Mouse (Mus musculus) right cerebral cortex, adult 18-20 months (tissue): Measurements from ENCODE around the gene Ube2m.
"Not testable (repeated sequence)": the region's sequence is repeated elsewhere in the genome, so short reads cannot be mapped to it uniquely, and the experiment has no call there.

Experiments
- DNase-seq: peaks from one replicate; pipeline ENCODE4 v3.0.0; 2022; ENCODE audit warnings: mixed read lengths

Gene Ube2m

DNA sequence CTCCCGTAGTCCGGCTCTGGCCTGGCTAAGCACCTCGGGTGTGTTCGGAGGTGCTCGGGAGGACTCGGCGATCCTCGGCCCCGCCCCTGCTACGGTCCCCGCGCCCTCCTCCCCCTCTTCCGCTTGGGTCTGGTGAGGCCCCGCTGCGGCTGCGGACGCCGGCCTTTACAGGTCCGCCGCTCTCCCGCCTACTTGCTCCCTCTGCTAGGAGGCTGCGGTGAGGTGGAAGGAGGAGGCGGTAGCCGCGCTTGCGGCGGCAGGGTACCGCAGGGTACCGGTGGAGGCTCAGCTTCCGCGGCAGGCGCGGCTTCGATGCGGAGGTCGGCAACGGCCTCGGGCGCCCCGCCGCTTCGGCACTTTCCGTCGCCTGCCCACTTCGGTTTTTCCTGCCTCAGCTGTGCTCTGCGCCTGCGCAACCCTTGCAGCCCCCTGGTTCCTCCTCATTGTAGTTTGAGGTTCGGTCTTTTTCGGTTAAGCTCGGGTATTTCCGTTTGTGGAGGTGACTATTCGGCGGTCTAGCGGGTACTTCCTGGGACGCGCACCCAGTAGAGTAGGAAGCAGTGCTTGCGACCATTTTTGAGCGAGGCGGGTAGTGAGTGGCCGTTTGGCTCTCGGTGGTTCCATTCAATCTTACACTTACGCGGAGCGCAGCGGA is at the start of gene Ube2m:
Gene Ube2m (minus strand): TSS at position 375 of the 655 bp plus-strand sequence.
- DNase-seq, result peak; percentile 99

DNA sequence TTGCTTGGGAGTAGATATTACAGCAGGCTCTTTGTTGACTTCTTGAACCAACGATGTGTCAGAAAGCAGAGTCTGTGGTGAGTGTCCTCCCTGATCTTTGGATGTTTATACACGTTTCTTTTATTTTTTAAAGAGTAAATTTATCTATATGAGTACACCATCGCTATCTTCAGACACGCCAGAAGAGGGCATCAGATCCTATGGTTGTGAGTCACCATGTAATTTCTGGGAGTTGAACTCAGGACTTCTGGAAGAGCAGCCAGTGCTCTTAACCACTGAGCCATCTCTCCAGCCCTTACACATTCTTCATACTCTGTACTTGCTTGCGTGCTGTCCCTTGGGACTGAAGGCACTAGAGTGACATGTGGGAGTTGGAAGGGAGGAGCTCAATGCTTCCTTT is 34.2 kb upstream of the Ube2m start:
- no peak for DNase-seq

DNA sequence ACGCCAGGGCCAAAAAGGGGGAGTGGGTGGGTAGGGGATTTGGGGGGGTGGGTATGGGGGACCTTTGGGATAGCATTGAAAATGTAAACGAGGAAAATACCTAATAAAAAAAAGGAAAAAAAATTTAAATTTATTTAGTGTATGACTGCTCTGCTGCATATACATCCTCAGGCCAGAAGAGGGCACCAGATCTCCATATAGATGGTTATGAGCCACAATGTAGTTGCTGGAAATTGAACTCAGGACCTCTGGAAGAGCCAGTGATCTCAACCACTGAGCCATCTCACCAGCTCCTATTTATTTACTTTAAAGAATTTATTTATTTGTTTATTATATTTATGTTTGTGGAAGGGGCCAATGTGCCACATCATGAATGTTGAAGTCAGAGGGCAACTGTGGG is 25.3 kb upstream of the Ube2m start:
- not testable (repeated sequence) for DNase-seq

DNA sequence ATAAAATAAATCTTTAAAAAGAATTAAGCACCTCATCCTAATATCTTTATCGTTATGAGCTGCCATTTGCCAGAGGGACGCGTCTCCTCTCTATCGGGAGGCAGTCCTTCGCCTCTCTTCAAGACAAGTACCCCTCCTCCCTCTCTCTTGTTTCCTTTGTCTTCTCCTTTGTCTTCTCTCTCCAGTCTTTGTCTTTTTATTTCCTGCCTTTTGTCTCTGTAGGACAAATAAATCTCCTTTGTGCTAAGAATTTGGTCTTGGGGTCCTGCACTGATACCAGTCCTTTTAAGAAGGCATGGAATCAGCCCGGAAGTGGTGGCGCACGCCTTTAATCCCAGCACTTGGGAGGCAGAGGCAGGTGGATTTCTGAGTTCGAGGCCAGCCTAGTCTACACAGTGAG is 21.5 kb upstream of the Ube2m start:
- DNase-seq, result no peak

DNA sequence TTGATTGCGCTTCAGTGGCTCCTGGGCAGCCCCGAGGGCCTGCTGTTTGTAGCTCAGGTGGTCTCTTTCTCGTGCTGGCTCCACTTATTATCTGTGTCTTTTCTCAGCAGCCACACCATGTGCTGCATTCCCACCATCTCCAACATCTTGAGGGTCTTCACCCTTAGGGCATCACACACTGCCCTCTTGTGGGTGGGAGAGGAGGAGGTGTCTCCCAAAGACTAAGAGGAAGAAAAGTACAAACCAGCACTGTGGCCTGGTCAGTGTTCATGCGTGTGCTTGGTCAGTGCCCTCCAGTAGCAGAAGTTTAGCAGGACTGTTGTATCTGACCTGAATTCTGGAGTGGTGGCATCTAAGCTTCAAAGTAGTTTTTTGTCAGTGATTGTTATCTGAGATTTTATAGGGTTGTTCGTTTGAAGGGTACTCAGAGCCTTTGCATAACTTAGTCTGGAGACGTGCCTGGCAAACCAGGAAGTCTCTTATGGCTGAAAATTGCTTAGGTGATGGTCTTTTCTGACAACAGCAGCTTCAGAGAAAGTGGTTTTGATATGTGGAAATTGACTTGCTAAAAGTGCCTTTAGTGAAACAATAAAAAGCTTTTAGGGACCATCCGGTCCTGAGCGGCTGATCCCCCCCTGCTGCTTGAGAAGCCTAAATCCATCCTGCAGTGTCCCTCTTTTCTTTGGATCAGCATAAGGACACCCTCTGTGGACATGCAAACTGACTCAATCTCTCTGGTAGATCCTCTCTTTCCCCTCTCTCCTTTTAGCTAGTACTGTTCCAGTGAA is 19.0 kb upstream of the Ube2m start:
- DNase-seq, result no peak

DNA sequence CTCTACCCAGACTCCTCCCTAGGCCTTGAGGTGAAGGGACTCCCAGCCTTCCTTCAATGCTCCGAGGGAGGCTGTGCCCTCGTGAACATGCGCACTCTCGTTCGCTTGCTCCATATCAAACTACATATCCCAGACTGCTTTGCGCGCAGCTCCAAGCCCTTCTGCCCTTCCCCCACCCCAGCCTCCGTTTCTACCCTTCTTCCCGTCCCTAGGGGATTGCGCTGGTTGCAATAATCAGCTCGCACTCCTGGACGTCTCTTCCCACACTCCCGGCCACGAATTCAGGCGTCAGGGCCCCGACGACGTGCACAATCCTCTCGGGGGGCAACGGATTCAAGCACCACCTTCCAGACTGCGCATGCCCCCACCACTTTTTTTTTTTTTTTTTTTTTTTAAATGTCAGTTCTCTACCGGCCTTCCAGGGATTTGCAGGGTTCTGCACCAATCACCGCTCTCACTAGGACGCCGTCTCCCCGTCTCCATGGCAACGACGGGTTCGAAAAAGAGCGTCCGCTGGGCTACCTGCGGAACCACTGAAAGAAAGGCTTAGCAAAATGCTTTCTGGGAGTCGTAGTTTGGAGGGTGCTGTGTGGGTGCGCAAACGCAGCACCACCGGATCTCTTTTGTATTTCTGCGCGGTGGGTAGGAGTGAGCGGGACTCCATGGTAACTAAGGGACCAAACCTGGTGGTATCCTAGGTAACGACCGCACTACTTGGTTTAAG is 16.4 kb upstream of the Ube2m start, which contains the start of gene Mzf1:
Gene Mzf1 (minus strand): TSS at position 478 of the 724 bp plus-strand sequence.
- DNase-seq, result peak; percentile 98

DNA sequence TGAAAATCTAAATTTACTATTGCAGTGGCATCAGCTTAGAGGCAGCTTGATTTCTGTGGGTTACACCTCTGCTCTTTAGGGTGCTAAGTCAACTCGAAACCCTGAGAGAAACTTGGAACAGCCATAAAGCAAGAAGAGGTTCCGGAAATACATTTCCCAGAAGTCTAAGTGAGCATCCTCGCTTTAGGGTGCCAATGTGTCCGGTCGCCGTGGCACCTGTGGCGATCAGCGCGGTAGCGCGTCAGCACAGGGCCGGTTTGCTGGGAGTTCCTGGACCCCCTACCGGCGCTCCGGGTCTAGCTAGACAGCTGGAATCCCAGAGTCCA is 15.8 kb upstream of the Ube2m start:
- DNase-seq, result no peak

DNA sequence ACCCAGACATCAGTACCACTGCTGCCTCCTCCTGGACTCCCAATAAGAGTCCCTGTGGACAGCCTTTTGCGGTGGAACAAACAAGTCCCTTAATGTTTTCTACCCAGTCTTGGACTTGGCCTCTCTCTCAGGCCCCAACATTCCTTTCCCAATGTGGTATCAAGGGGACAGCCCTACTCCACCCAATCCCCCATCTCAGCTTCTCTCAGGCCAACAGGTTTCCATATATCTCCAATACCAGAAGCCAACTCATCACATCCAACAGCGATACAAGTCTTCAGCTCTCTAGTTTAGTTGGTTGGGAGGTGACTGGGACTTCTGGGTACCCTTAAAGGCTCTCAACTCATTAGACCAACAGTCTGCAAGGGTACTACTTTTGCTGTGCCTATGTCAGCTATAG is 15.4 kb upstream of the Ube2m start:
- no peak for DNase-seq

DNA sequence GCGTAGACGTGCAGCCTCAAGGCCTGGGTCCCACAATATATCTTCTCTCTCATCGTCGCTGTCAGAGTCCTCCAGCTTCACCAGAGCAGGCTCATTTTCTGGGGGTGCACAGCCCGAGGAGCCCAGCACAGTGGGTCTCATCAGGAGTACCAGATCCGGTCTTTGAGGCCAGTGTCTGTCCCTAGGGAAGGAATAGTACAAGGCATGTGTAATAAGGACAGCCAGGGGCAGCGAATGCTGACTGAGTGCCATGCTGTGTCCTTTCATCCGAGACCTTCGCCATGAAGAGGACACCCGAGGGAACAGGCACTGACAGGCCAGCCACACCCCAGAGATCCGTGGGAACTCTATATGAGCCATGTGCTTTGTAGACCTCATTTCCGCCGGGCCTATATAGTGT is 14.9 kb upstream of the Ube2m start:
- no peak for DNase-seq

DNA sequence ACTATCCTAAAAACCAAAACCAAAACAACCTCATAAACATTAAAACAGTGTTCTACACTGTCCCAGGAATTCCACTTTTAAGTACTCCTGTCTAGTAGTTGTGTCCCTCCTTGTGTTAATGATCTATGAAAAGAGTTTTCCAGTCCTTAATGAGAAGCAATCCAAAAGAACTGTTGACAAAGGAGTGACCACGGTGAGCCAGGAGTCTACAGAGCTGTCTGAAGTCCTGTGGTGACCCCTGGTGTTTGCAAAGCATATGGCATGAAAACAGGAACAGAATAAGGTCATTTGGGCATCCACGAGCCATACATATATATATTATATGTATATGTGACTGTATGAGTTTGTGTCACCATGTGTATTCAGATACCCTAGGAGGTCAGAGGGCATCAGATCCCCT is 8.0 kb upstream of the Ube2m start:
- DNase-seq, result no peak

DNA sequence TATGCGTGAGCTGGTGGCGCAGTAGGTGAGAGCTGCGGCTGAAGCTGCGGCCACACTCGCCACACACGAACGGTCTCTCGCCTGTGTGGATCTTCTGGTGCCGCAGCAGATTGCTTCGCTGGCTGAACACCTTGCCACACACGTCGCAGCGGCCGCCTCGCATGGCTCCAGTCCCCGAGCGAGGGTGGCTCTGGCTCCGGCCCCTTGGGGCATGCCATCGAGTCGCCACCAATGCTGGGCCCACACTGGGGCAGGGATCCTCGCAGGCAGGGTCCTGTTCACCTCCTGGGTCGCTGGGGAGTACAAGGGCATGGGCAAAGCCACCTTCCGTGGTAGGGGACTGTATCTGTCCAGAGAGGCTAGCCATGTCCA is 6.2 kb upstream of the Ube2m start:
- DNase-seq, result no peak

DNA sequence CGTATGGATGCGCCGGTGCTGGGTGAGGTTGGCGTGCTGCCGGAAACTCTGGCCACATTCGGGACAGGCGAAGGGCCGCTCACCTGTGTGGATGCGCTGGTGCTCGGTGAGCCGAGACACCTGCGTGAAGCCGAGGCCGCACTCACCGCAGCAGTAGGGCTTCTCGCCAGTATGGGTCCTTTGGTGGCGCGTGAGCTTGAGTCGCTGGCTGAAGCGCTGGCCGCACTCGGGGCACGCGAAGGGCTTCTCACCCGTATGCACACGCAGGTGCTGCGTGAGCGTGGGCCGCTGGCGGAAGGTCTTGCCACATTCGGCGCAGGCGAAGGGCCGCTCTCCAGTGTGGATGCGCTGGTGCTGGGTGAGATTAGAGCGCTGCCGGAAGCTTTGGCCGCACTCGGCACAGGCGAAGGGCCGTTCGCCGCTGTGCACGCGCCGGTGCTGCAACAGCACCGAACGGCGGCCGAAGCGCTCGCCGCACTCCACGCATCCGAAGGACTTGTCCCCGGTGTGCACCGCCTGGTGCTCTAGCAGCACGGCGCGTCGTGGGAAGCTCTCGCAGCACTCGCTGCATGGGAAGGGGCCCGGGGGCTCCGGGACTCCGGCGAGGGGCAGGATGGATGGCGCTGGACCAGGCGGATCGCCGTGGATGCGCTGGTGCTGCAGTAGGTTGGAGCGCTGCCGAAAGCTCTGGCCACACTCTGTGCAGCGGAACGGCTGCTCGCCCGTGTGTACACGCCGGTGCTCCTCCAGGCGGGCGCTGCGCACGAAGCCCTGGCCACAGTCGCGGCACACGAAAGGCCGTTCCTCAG is 5.6 kb upstream of the Ube2m start:
- DNase-seq, result no peak

DNA sequence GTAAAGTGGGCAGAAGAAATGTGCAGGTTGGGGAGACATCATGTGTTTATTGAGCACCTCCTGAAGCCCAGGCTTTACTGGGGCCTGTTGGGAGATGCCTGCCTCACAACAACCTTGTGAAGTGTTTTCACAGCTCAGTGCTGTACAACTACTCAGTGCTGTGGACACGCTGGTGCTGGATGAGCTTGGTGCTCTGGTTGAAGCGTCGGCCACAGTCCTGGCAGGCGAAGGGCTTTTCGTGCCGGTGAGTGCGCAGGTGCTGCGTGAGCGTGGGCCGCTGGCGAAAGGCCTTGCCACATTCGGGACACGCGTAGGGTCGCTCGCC is 5.0 kb upstream of the Ube2m start:
- no peak for DNase-seq

DNA sequence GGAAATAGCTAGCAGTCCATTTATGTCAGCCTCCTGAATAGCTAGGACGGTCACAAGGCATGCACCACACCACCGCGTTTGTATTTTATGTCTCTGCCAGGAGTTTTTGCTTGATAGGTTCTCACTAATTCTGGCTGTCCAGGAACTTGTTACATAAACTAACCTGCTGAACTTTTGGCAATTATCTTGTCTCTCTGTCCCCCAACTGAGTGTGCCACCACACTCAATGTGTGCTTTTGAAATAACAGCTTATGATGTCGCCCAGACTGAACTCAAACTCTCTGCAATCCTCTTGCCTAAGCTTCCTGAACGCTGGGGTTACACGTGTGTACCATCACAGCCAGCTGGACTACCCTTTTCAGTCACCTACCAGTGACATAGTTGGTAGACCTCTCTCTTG is 4.4 kb upstream of the Ube2m start:
- DNase-seq, result no peak

DNA sequence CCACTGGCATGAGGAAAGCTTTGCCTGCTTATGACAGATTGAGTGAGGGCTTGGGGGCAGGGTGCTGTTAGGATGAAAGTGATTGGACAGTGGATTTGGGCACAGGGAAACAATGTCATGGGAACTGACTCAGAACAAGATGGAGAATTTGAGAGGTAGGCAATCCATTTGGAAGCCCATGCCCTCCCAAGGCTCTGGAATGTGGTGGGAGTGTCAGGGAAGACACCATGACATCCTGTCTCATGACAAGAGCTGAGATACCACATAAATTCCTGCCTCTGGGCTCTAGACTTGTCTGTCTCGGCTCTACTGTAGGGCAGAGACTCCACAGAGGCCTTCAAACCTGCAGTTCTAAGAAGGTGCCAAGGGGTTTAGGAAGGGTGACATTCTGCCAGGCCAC is 3.2 kb upstream of the Ube2m start:
- no peak for DNase-seq

DNA sequence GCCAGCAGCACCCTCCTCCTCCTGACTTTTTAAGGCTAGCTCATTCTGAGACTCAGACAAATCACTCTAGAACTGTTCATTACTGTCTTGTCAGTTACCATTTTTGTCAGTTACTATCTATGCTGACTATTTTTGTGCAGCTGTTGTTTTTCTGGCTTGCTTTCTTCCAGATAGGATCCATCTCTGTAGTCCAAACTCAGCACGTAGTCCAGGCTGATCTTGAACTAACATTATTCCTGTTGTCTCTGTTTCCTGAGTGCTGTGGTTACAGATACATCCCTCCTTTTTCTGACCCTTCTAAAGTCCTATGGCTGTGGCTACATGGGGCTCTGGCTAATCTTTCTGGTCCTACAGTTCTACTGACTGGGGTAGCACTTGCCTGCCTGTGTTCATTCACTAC is 1.1 kb upstream of the Ube2m start:
- no peak for DNase-seq

DNA sequence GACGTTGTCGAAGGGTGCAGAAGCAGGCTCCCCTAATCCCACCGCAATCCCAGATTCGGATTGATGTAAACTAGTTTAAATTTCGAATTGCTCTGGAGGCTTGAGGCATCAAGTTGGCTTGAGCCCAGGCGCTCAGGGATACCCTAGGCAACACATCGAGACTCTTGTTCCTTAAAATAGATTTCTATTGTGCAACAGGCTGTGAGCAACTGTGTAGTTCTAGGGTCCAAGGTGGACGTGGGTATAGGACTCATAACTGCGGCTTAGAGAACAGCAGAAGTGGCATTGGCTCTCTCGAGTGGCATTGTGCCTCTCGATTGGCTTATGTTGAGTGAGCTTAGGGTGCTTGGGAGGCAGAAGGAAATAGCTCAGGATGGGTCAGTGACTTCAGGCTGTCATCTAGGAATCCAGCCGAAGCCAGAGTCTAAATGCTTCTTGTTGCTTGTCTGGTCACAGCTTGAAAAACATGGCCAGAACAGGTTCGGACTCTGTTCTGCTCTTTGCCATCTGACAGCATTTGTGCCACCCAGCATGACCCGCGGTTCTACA is 620 bp upstream of the Ube2m start:
- no peak for DNase-seq

DNA sequence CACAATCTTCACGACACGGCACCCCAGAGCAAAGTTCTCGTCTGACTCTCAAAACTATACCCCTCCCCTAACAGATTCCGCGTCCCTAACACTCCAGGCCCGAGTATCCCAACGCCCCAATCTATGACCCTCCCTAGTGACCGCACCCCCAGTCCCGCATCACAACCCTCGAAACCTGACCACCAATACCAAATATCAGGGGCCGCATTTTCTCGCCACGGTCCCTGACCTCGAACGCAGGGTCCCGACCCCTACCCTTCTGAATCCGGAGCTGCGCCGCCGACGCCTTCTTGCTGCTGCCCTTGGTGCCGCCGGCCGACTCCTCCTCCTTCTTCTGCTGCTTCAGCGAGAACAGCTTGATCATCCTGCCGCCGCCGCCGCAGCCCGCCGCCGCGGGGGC is 709 bp downstream of the Ube2m start:
- peak; percentile 52 for DNase-seq

DNA sequence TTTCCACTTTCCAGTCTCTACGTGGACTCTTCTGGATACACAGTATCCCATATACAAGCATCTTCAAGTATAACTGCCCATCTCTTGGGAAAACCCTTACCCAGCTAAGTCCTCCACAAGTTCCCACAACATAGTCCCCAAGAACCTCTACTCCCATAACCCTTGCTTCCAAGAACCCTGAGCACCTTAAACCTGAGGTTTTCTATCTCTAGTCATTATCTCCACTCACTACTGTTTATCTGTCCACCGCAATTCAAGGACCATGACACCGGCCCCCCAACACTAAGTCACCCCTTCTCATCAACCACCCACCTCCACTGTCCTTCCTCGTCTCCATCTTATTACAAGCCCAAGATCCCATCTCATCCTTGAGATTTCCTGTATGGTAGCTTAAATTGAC is 1.3 kb downstream of the Ube2m start:
- no peak for DNase-seq

DNA sequence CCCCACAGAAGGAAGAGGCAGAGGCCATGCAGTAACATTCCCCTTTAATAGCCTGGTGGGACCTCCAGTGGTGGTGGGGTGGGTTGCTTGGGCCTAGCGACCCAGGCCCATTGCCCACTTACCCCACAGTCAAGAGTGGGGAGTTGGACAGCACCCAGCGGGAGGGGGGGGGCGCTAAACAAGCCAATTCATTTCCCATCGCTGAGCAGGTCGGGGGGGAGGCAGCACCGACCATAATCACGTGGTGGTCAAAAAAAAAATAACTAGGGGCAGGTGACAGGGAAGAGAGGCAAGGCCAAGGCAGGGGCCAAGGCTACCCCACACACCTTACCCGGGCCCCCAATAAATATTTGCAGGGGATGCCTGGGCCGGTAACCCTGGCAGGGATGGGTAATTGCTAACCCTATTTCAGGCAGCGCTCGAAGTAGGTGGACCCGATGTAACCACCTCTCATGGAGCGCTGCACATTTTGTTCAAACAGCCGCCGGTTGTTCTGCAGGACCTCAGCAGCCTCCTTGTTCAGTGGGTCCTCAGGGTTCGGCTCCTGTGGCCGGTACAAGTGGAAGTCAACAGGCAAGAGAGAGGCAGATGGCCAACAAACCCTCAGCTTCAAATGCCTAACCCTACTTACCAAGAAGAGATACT is 2.7 kb downstream of the Ube2m start:
- DNase-seq, result no peak

DNA sequence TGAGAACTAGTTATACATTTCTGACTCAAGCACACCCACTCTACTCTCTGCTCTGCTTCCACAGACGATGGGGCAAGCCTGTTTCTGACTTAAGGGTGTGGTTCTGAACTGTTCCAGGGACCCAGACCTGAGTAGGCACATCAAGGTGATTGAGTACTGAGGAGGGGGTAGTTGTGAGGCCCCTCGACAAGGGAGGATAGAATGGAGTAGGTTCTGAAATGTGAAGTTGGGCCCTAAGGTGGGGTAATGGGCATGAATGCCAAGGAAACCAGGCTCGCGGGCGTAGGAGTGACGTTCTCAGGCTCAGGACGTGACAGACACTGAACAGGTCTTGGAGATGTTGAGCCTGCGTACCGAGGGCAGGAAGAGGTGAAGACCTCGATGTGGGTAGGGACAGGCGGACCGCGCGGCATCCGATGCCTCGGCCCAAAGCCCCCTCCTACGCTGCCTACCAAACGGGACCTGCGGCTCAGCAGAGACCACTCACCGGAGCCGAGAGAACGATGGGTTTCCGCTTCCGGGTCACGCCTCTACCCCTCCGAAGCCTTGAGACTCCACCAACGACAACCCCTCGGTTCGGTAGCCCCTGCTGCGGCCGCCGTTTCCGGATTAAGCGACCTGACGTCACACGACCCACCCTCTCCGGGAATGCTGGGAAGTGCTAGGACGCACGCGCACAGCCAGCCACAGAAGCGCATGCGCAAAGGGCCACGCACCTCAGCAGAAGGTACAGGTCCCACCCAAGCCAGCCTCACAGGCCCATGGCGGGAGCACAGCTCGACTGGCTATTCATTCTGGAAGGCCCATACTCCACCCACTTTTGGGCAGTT is 3.7 kb downstream of the Ube2m start, which contains the start of gene Chmp2a:
Gene Chmp2a (minus strand): TSS at position 660 of the 830 bp plus-strand sequence.
- peak; percentile 98 for DNase-seq
